In genomic region chr13:102945450-102945849, GRCm38 (mm10) we compare ENCODE assay signal across 19 mouse cellular contexts.
"Had no signal": no experiment of that assay in that cellular context is flagged by ENCODE, and none has a peak within 500 bp of the region (broad histone marks: within the 10 kb centered on the region; RNA-seq: fewer than 3 reads in every experiment).

No protein-coding gene starts in this region.

- H3K9ac ChIP-seq: lung, embryonic 14.5 days; midbrain, embryonic 12.5 days; neural tube, embryonic 13.5 days; neural tube, embryonic 15.5 days; stomach, embryonic 15.5 days had no signal

- H3K27me3 ChIP-seq: midbrain, embryonic 12.5 days; neural tube, embryonic 13.5 days; neural tube, embryonic 15.5 days; stomach, embryonic 15.5 days had no signal

- H3K4me2 ChIP-seq: lung, embryonic 14.5 days; midbrain, embryonic 12.5 days; neural tube, embryonic 13.5 days; stomach, embryonic 15.5 days had no signal

- H3K36me3 ChIP-seq: midbrain, embryonic 10.5 days; midbrain, embryonic 12.5 days; neural tube, embryonic 13.5 days; neural tube, embryonic 15.5 days; stomach, embryonic 15.5 days had no signal

- H3K4me3 ChIP-seq: midbrain, embryonic 10.5 days; midbrain, embryonic 12.5 days; myocyte; neural tube, embryonic 13.5 days; neural tube, embryonic 15.5 days; stomach, embryonic 15.5 days had no signal

- H3K4me1 ChIP-seq: stomach, embryonic 15.5 days had no signal

- H3K27ac ChIP-seq: midbrain, embryonic 10.5 days; midbrain, embryonic 12.5 days; neural tube, embryonic 13.5 days; neural tube, embryonic 15.5 days; stomach, embryonic 15.5 days; stomach, postnatal 0 days had no signal

- DNase-seq: lung, adult 18-20 months; lung, embryonic 14.5 days; lung, postnatal 10 days; lung, postnatal 4 days; midbrain, embryonic 14.5 days; retina, postnatal 1 day; right cerebral cortex, adult 18-20 months; right cerebral cortex, postnatal 25 days; right cerebral cortex, postnatal 4 days; thymus, adult 2 months; thymus, postnatal 25 days; thymus, postnatal 4 days had no signal

- H3K9me3 ChIP-seq: midbrain, embryonic 10.5 days; midbrain, embryonic 12.5 days; neural tube, embryonic 13.5 days; neural tube, embryonic 15.5 days; stomach, embryonic 15.5 days had no signal
